Mouse (Mus musculus) lung, embryonic 14.5 days (tissue): ENCODE results near the gene Glis1. TPM values are rescaled to one million over a fixed set of nuclear protein-coding genes. Genes with fewer than 3 reads are reported as not detected.

Source experiments
- ATAC-seq: fragments of 200-750 bp; cut with Nextera tagmentation; 2 replicates; pipeline ENCODE4 v1.8.0; 2017; ENCODE audit warnings: mild to moderate bottlenecking, moderate TSS enrichment, moderate library complexity; ENCODE audit not compliant: insufficient read depth
- DNase-seq: peaks from one replicate; pipeline ENCODE4 v3.0.0-alpha.2; 2015
- H3K27ac ChIP-seq: fragments of 300-500 bp; sonication (generic); 2 replicates; pipeline ENCODE4 v1.5.1; 2014; ENCODE audit warnings: low read depth, mild to moderate bottlenecking, moderate library complexity
- H3K27me3 ChIP-seq: fragments of 300-500 bp; sonication (generic); 2 replicates; pipeline ENCODE4 v1.6.1; 2014; ENCODE audit warnings: low read length, control low read depth; ENCODE audit not compliant: insufficient read depth
- H3K36me3 ChIP-seq: fragments of 300-500 bp; sonication (generic); 2 replicates; pipeline ENCODE4 v1.6.1; 2014; ENCODE audit warnings: control low read depth; ENCODE audit not compliant: insufficient read depth
- H3K4me1 ChIP-seq: fragments of 300-500 bp; sonication (generic); 2 replicates; pipeline ENCODE4 v1.6.1; 2014; ENCODE audit warnings: antibody characterized with exemption, control low read depth; ENCODE audit not compliant: insufficient read depth
- H3K4me2 ChIP-seq: fragments of 300-500 bp; sonication (generic); 2 replicates; pipeline ENCODE4 v1.6.1; 2014; ENCODE audit warnings: mild to moderate bottlenecking
- H3K4me3 ChIP-seq: fragments of 300-500 bp; sonication (generic); 2 replicates; pipeline ENCODE4 v1.5.1; 2014; ENCODE audit warnings: low read depth, low read length
- H3K9ac ChIP-seq: fragments of 300-500 bp; sonication (generic); 2 replicates; pipeline ENCODE4 v1.6.1; 2014
- H3K9me3 ChIP-seq: fragments of 300-500 bp; sonication (generic); 2 replicates; pipeline ENCODE4 v1.6.1; 2016; ENCODE audit warnings: low read depth, low read length, control low read depth
- CTCF ChIP-seq: IDR thresholded peaks from 2 replicates; pipeline ENCODE4 v1.5.1; 2016; ENCODE audit warnings: antibody characterized with exemption, low read depth
- WGBS: fragments of 180-500 bp; shearing (Covaris S2); extraction: QIAGEN DNeasy Blood & Tissue Kit; methylation state at CpG from one replicate; pipeline ENCODE4 v1.1.7; 2014; 5-methylcytosine and 5-hydroxymethylcytosine counted together
- polyA plus RNA-seq: library from polyadenylated mRNA; unstranded; fragments of >200 nt; fragmentation: Nextera tagmentation; extraction: Ambion mirVana; gene quantifications from 2 replicates; pipeline ENCODE4 v1.2.1, GENCODE M21; 2014

The Glis1 gene
- polyA plus RNA-seq, 1 experiment from 2014 or later = 2.9 TPM

- Histone ChIP-seq H3K4me1 (no peaks in the 10 kb centered on the region), H3K27ac (no peak overlapping the region), H3K9me3 (no peaks in the 10 kb centered on the region), H3K9ac (no peak overlapping the region), H3K4me2 (no peak overlapping the region), H3K4me3 (no peak overlapping the region), H3K27me3 (no peaks in the 10 kb centered on the region), H3K36me3 (no peaks in the 10 kb centered on the region)
- ATAC-seq (no peak), DNase-seq (no peak)
- WGBS = 75% methylated on average over 10 of the region's 10 CpGs
- TF ChIP-seq CTCF = no peak
Measured at GRCm38 (mm10) chr4:107638303-107638702, 203.9 kb downstream of the Glis1 start.

DNA sequence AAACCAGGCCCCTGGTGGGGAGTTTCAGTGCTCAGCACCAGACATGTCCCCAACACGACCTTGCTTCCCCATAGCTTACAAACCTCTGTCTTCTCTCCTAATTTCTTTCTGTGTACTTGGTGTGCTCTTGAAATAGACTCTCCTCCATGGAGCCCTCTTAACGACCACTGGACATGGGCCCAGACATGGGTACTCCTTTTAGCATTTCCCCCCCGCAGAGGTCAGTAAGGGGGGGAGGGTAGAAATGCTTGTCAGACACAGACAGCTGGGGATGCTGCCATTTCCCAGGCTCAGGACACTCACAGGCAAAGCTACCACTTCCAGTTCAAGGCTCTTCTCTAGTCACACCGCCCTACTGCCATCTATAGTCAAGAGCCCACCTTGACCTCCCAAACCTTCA lies 207.2 kb downstream of the Glis1 start:
- ATAC-seq = peak; percentile 54; the same call in 1 of the 2 replicates
- 48% methylated on average over 4 of the region's 4 CpGs for WGBS
- no peak overlapping the region for H3K27ac ChIP-seq

DNA sequence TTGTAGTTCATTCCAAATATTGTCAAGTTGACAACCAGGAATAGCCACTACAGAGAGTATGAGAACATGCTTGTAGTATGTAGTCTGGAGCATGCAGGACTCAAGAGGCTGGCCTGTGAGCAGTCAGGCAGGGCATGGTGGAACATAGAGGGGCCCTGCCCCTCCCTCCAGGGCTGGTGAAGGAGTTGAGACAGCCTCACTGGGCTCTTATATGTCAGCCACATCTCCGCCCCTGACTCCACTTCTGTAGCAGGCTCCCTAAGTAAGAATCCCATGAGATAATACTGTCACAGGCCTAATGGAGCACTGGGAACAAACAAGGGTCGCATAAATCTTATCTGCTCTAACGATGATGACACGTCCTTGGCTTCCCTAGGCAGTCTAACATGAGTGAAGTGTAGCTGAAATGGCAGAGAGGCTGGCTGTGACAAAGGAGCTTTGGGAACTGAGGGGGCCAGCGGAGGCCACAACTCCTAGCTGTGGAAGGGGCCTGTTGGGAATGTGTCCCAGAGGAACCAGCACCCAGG lies 214.6 kb downstream of the Glis1 start:
- no peaks in the 10 kb centered on the region for H3K36me3 ChIP-seq
- 0 out of 2 replicates have a peak, but pooled peaks cover 2% of the 10 kb centered on the region for H3K4me1 ChIP-seq
- H3K9ac ChIP-seq = no peak overlapping the region
- H3K9me3 ChIP-seq = no peaks in the 10 kb centered on the region
- H3K27ac ChIP-seq = no peak overlapping the region
- no peaks in the 10 kb centered on the region for H3K27me3 ChIP-seq
- no peak overlapping the region for H3K4me2 ChIP-seq
- TF ChIP-seq CTCF = no peak
- ATAC-seq = peak; percentile 76
- H3K4me3 ChIP-seq = no peak overlapping the region
- 41% methylated on average over 5 of the region's 5 CpGs for WGBS
- peak; percentile 72 for DNase-seq

More for the DNA sequence above, 207.2 kb downstream of the Glis1 start:
- Histone ChIP-seq H3K27me3 (no peaks in the 10 kb centered on the region), H3K4me1 (no peaks in the 10 kb centered on the region), H3K4me3 (no peak overlapping the region), H3K9ac (no peak overlapping the region), H3K4me2 (no peak overlapping the region), H3K36me3 (no peaks in the 10 kb centered on the region), H3K9me3 (no peaks in the 10 kb centered on the region)
- no peak for TF ChIP-seq CTCF
- DNase-seq = peak; percentile 43

GRCm38 (mm10) chr4:107651021-107651496 lies 216.7 kb downstream of the Glis1 start:
- Histone ChIP-seq H3K27ac (no peak overlapping the region), H3K36me3 (no peaks in the 10 kb centered on the region)
- 22% methylated on average over 12 of the region's 12 CpGs for WGBS

DNA sequence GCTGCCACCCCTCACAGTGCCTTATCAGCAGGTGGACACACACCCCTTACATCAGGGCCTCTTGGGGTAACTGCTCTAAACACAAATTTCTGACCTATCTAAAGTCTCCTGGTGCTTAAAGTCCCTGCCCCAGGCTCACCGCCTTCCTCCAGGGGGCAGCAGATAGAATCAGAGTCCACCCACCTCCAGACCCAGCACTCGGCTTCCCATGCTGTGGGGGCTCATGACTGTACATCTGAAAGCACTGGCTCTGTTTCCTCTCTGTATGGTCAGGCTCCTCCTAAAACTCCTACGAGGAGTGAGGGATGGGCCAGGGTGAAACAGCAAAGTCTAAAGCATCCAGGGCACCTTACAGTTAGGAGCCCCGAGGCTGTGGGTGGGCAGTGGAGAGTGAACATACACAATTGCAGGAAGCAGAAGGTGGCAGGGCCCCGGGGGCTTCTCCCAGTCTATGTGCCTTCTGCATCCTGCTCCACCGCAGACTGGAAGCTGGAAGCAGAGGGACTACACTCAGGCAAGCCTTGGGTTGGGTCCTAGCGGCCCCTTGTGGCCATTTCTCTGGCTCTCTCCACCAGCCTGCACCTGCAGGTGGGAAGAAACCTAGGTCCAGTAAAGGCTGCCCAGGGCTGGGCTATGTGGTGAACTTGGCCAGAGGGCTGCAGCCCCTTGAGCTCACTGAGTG lies 218.3 kb downstream of the Glis1 start:
- H3K9ac ChIP-seq = no peak overlapping the region
- H3K9me3 ChIP-seq = no peaks in the 10 kb centered on the region
- WGBS = 11% methylated on average over 7 of the region's 7 CpGs
- no peak overlapping the region for H3K27ac ChIP-seq
- H3K27me3 ChIP-seq = no peaks in the 10 kb centered on the region
- ATAC-seq (peak; percentile 86), DNase-seq (peak; percentile 93)
- TF ChIP-seq CTCF = peak; percentile 92
- H3K4me2 ChIP-seq = 0 out of 2 replicates have a peak overlapping the region, but pooled peaks have one; percentile 16
- no peak overlapping the region for H3K4me3 ChIP-seq
- no peaks in the 10 kb centered on the region for H3K36me3 ChIP-seq
- H3K4me1 ChIP-seq = peaks cover 2% of the 10 kb centered on the region; the same call in 1 of the 2 replicates

More at GRCm38 (mm10) chr4:107651021-107651496, 216.7 kb downstream of the Glis1 start:
- H3K4me3 ChIP-seq = no peak overlapping the region
- no peaks in the 10 kb centered on the region for H3K9me3 ChIP-seq
- no peak for TF ChIP-seq CTCF
- H3K9ac ChIP-seq = no peak overlapping the region
- 0 out of 2 replicates have a peak, but pooled peaks cover 2% of the 10 kb centered on the region for H3K4me1 ChIP-seq
- H3K4me2 ChIP-seq = no peak overlapping the region
- no peaks in the 10 kb centered on the region for H3K27me3 ChIP-seq
- ATAC-seq (no peak), DNase-seq (peak; percentile 40)

DNA sequence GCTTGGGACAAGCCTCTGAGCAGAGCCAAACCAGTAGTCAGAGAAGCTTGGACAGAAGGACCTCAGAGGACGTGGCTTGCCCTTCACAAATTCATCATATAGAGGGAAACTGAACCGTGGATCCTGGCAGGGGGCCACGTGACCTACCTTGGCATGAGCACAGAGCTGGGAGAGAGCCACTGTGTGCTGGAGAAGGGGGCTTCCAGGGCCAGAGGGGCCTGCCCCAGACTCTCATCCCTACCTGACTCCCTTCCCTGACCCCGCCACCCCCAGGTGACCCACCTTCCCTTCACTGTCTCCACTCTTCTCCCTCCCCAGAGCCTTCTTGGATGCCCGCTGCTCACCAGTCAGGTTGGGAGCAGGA lies 218.9 kb downstream of the Glis1 start:
- 67% methylated on average over 5 of the region's 5 CpGs for WGBS
- no peak overlapping the region for H3K9ac ChIP-seq
- no peak for TF ChIP-seq CTCF
- H3K9me3 ChIP-seq = no peaks in the 10 kb centered on the region
- no peaks in the 10 kb centered on the region for H3K27me3 ChIP-seq
- no peak overlapping the region for H3K27ac ChIP-seq
- peaks cover 2% of the 10 kb centered on the region; the same call in 1 of the 2 replicates for H3K4me1 ChIP-seq
- ATAC-seq (peak; percentile 21; the same call in 1 of the 2 replicates), DNase-seq (no peak)
- H3K36me3 ChIP-seq = no peaks in the 10 kb centered on the region
- no peak overlapping the region for H3K4me2 ChIP-seq
- H3K4me3 ChIP-seq = no peak overlapping the region

- no peaks in the 10 kb centered on the region; the same call in 1 of the 2 replicates for H3K4me1 ChIP-seq
- WGBS = 77% methylated on average over 11 of the region's 11 CpGs
Measured at GRCm38 (mm10) chr4:107660649-107661048, 226.3 kb downstream of the Glis1 start.

More at GRCm38 (mm10) chr4:107660649-107661048, 226.3 kb downstream of the Glis1 start:
- H3K4me2 ChIP-seq = no peak overlapping the region
- H3K36me3 ChIP-seq = no peaks in the 10 kb centered on the region
- TF ChIP-seq CTCF = no peak
- no peak overlapping the region for H3K27ac ChIP-seq
- no peaks in the 10 kb centered on the region for H3K27me3 ChIP-seq
- ATAC-seq = no peak
- DNase-seq = no peak
- H3K9me3 ChIP-seq = no peaks in the 10 kb centered on the region
- H3K9ac ChIP-seq = no peak overlapping the region
- H3K4me3 ChIP-seq = no peak overlapping the region
